10 mouse cellular contexts compared by ENCODE assay signal in genomic region chr11:6626388-6626772, GRCm38 (mm10). TPM values are rescaled to one million over a fixed set of nuclear protein-coding genes. Genes with fewer than 3 reads are reported as not detected.
A peak's percentile ranks its signal among the peaks of the same experiment; 100 is the strongest.
DNase-seq lines count a peak whose midpoint lies in the region; ATAC-seq lines count a peak whose summit lies in the region.
"Had no signal": no experiment of that assay in that cellular context is flagged by ENCODE, and none has a peak within 500 bp of the region (broad histone marks: within the 10 kb centered on the region; RNA-seq: fewer than 3 reads in every experiment).

No protein-coding gene starts in this region.

- peak; percentile 26 for ATAC-seq in kidney, embryonic 15.5 days (replicated peaks; ENCODE audit: low FRiP score)
- peak; percentile 11; the same call in 1 of the 2 replicates for ATAC-seq in hindbrain, embryonic 14.5 days (ENCODE audit: low FRiP score)
- ATAC-seq in midbrain, embryonic 16.5 days = peak; percentile 46

- H3K9ac ChIP-seq in kidney, embryonic 15.5 days = peak overlapping the region; percentile 65
- peak overlapping the region; percentile 71 for H3K9ac ChIP-seq in hindbrain, embryonic 14.5 days
- H3K9ac ChIP-seq in midbrain, embryonic 16.5 days (ENCODE audit: low read depth, low read length) = peak overlapping the region; percentile 70

- H3K27ac ChIP-seq in kidney, embryonic 15.5 days = peak overlapping the region; percentile 91
- peak overlapping the region; percentile 87 for H3K27ac ChIP-seq in hindbrain, embryonic 14.5 days
- H3K27ac ChIP-seq in midbrain, embryonic 16.5 days (ENCODE audit: low read length) = peak overlapping the region; percentile 83

- H3K4me1 ChIP-seq in kidney, embryonic 15.5 days = peaks cover 30% of the 10 kb centered on the region
- H3K4me1 ChIP-seq in hindbrain, embryonic 14.5 days (replicated peaks; ENCODE audit: control insufficient read depth, insufficient read depth, low read length) = peaks cover 29% of the 10 kb centered on the region
- peaks cover 26% of the 10 kb centered on the region for H3K4me1 ChIP-seq in midbrain, embryonic 16.5 days (ENCODE audit: control insufficient read depth, insufficient read depth, low read length)

- no peaks in the 10 kb centered on the region for H3K27me3 ChIP-seq in kidney, embryonic 15.5 days
- H3K27me3 ChIP-seq in hindbrain, embryonic 14.5 days (ENCODE audit: control insufficient read depth, insufficient read depth, low read length) = no peaks in the 10 kb centered on the region
- H3K27me3 ChIP-seq in midbrain, embryonic 16.5 days (ENCODE audit: control insufficient read depth, insufficient read depth, low read depth, low read length) = no peaks in the 10 kb centered on the region
- H3K27me3 ChIP-seq: Patski had no signal

- H3K9me3 ChIP-seq in kidney, embryonic 15.5 days (replicated peaks) = no peaks in the 10 kb centered on the region
- no peaks in the 10 kb centered on the region for H3K9me3 ChIP-seq in hindbrain, embryonic 14.5 days (ENCODE audit: control insufficient read depth, low read length)
- H3K9me3 ChIP-seq in midbrain, embryonic 16.5 days (replicated peaks; ENCODE audit: control insufficient read depth, low read length, poor library complexity, severe bottlenecking) = no peaks in the 10 kb centered on the region; the same call in 1 of the 2 replicates

- DNase-seq in kidney, postnatal 10 days = no peak
- peak; percentile 40 for DNase-seq in c-Kit-positive CD71-positive TER-119-negative erythroid progenitor cells, embryonic 14.5 days (ENCODE audit: low read depth)
- DNase-seq in hindbrain, embryonic 14.5 days (ENCODE audit: low spot score) = no peak
- DNase-seq in adrenal gland, adult 2 months = no peak
- no peak for DNase-seq in left cerebral cortex, adult 8-10 months (ENCODE audit: low spot score in 2 of 2)
- DNase-seq in testis, postnatal 10 days (ENCODE audit: low spot score) = no peak

- 12% methylated on average over 16 of the region's 16 CpGs for WGBS in kidney, embryonic 15.5 days
- WGBS in hindbrain, embryonic 14.5 days = 16% methylated on average over 16 of the region's 16 CpGs
- WGBS in midbrain, embryonic 16.5 days = 14% methylated on average over 16 of the region's 16 CpGs

- peak overlapping the region; percentile 80 for H3K4me2 ChIP-seq in kidney, embryonic 15.5 days
- peak overlapping the region; percentile 93 for H3K4me2 ChIP-seq in hindbrain, embryonic 14.5 days (replicated peaks)
- H3K4me2 ChIP-seq in midbrain, embryonic 16.5 days (ENCODE audit: low read length) = peak overlapping the region; percentile 80

- peaks cover 33% of the 10 kb centered on the region for H3K36me3 ChIP-seq in kidney, embryonic 15.5 days
- H3K36me3 ChIP-seq in hindbrain, embryonic 14.5 days (replicated peaks; ENCODE audit: control insufficient read depth, insufficient read depth) = peaks cover 32% of the 10 kb centered on the region
- H3K36me3 ChIP-seq in midbrain, embryonic 16.5 days (ENCODE audit: control insufficient read depth, insufficient read depth, low read length) = peaks cover 9% of the 10 kb centered on the region

- H3K4me3 ChIP-seq in kidney, embryonic 15.5 days (replicated peaks) = peak overlapping the region; percentile 82
- H3K4me3 ChIP-seq in hindbrain, embryonic 14.5 days (replicated peaks; ENCODE audit: low read length) = peak overlapping the region; percentile 70
- H3K4me3 ChIP-seq in midbrain, embryonic 16.5 days (ENCODE audit: low read depth, low read length) = peak overlapping the region; percentile 77

RNA-seq across cellular contexts. Expression of gene Tbrg4, which starts 0.5 kb away (rescaled TPM):
- 43.0 and 46.4 TPM in 2 replicates for polyA plus RNA-seq in kidney, embryonic 15.5 days (2015; fragmentation: Nextera tagmentation; extraction: Ambion mirVana)
- polyA plus RNA-seq in hindbrain, embryonic 14.5 days (2014; fragmentation: Nextera tagmentation; extraction: Ambion mirVana) = 25.7 and 26.5 TPM in 2 replicates
- 29.0 and 29.1 TPM in 2 replicates for polyA plus RNA-seq in midbrain, embryonic 16.5 days (2015; fragmentation: Nextera tagmentation; extraction: Ambion mirVana)
- total RNA-seq in adrenal gland, adult 2 months (2021) = 10 to 100 TPM; 68.2 to 82.2 TPM
- 91.3 and 92.6 TPM in 2 replicates for polyA plus RNA-seq in adrenal gland, adult 2 months (2012; rRNA removed)
- 10 to 100 TPM; 42.8 to 55.7 (median 46.8) TPM for total RNA-seq in left cerebral cortex, adult 8-10 months (2022)

RNA-seq across cellular contexts. Expression of gene Wap, which starts 12.1 kb away (rescaled TPM):
- not detected in 2 replicates for polyA plus RNA-seq in kidney, embryonic 15.5 days (2015; fragmentation: Nextera tagmentation; extraction: Ambion mirVana)
- polyA plus RNA-seq in hindbrain, embryonic 14.5 days (2014; fragmentation: Nextera tagmentation; extraction: Ambion mirVana) = not detected in 2 replicates
- not detected in 2 replicates for polyA plus RNA-seq in midbrain, embryonic 16.5 days (2015; fragmentation: Nextera tagmentation; extraction: Ambion mirVana)
- not detected for total RNA-seq in adrenal gland, adult 2 months (2021)
- not detected in 2 replicates for polyA plus RNA-seq in adrenal gland, adult 2 months (2012; rRNA removed)
- total RNA-seq in left cerebral cortex, adult 8-10 months (2022) = not detected
- total RNA-seq: hematopoietic stem cell, adult 5-6 weeks had no signal
- polyA plus RNA-seq: Patski had no signal

RNA-seq across cellular contexts. Expression of gene Nacad, which starts 20.5 kb away (rescaled TPM):
- 2.0 and 3.7 TPM in 2 replicates for polyA plus RNA-seq in kidney, embryonic 15.5 days (2015; fragmentation: Nextera tagmentation; extraction: Ambion mirVana)
- 75.2 and 75.9 TPM in 2 replicates for polyA plus RNA-seq in hindbrain, embryonic 14.5 days (2014; fragmentation: Nextera tagmentation; extraction: Ambion mirVana)
- 85.0 and 89.0 TPM in 2 replicates for polyA plus RNA-seq in midbrain, embryonic 16.5 days (2015; fragmentation: Nextera tagmentation; extraction: Ambion mirVana)
- total RNA-seq in adrenal gland, adult 2 months (2021) = 1 to 10 TPM; 1.6 to 2.2 TPM
- polyA plus RNA-seq in adrenal gland, adult 2 months (2012; rRNA removed) = 1.2 and 2.2 TPM in 2 replicates
- 10 to 100 TPM; 49.8 to 53.4 (median 50.2) TPM for total RNA-seq in left cerebral cortex, adult 8-10 months (2022)

RNA-seq across cellular contexts. Expression of gene Ramp3, which starts 31.9 kb away (rescaled TPM):
- 10.8 and 11.7 TPM in 2 replicates for polyA plus RNA-seq in kidney, embryonic 15.5 days (2015; fragmentation: Nextera tagmentation; extraction: Ambion mirVana)
- 22.1 and 26.7 TPM in 2 replicates for polyA plus RNA-seq in hindbrain, embryonic 14.5 days (2014; fragmentation: Nextera tagmentation; extraction: Ambion mirVana)
- 12.3 and 13.1 TPM in 2 replicates for polyA plus RNA-seq in midbrain, embryonic 16.5 days (2015; fragmentation: Nextera tagmentation; extraction: Ambion mirVana)
- 10 to 100 TPM; 15.9 to 21.7 TPM for total RNA-seq in adrenal gland, adult 2 months (2021)
- 25.3 and 30.7 TPM in 2 replicates for polyA plus RNA-seq in adrenal gland, adult 2 months (2012; rRNA removed)
- 10 to 100 TPM; 13.4 to 18.5 (median 15.5) TPM for total RNA-seq in left cerebral cortex, adult 8-10 months (2022)
- total RNA-seq: hematopoietic stem cell, adult 5-6 weeks had no signal

Comparison
In these comparisons a context has a peak if more than half of its experiments do, and no peak if none do; other contexts are left out.
1. RNA of gene Nacad, which starts 20.5 kb away (polyA plus RNA-seq): 85.0 to 89.0 TPM in midbrain, embryonic 16.5 days and 75.2 to 75.9 TPM in hindbrain, embryonic 14.5 days; 2.0 to 3.7 TPM in kidney, embryonic 15.5 days and 1.2 to 2.2 TPM in adrenal gland, adult 2 months; every median in the first group is over 10 times any median in the second.
2. Peak in every context shown above with its lines, with median percentiles within 50 percentile points of each other: ATAC-seq, H3K27ac ChIP-seq, H3K4me2 ChIP-seq, H3K4me3 ChIP-seq and H3K9ac ChIP-seq.